Mouse (Mus musculus): ENCODE measurements at regions not wholly inside any gene's neighbourhood (a gene's known extent, or its start where the extent isn't known, plus 50 kb on each side); places are given as distances from the start of the nearest gene placed in this dataset.

DNA sequence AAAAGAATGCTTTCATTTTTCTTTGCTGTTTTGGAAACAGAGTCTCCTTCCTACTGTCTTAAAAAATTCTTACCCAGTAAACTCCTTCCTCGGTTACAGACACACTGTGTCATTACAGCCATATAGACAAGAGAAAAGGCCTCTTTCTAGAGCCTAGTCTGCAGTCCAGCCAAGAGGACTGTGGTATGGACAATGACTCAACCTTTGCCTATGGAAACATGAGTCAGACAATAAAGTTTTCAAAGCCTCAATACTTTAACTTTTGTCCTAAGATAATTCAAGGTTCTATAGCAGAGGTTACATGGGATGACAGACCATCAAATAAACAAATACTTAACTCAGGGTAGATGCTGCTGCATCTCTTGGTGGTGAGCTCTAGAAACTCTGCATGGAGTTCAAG lies 339.4 kb upstream of the Sox9 start:
- no peak for TF ChIP-seq POLR2A (IDR thresholded peaks at IDR 0.05; ENCODE audit: insufficient read depth, low read depth, low read length)
- TF ChIP-seq CTCF (IDR thresholded peaks at IDR 0.05; ENCODE audit: insufficient read depth, low read depth, low read length), result no peak
- 81% methylated on average over 1 of the region's 1 CpGs for WGBS
- H3K27ac ChIP-seq (ENCODE audit: insufficient read depth, low read depth, low read length), result no peak overlapping the region
- H3K4me1 ChIP-seq (ENCODE audit: control insufficient read depth, insufficient read depth, low read length), result no peaks in the 10 kb centered on the region
- no peak overlapping the region for H3K4me3 ChIP-seq (ENCODE audit: insufficient read depth, low read depth, low read length)

DNA sequence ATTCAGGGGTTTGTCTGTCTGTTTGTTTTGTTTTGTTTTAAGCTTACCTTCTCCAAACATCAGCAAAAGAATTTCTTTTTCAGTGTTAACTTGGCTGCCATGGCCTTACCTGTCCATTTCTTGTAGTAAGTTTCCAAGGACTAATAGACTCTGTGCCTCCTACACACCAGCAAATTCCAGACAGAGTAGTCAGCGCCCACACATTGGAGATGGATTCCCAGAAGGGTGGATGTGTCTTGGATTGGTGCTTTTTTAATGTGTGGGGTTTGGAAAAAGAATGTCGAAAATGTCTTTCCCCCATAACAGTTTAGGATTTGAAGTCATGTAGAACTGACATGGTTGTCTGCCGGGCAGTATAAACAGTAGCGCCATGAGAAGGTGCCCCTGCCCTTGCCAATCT lies 338.1 kb upstream of the Sox9 start:
- Histone ChIP-seq H3K4me3 (ENCODE audit: insufficient read depth, low read depth, low read length) (no peak overlapping the region), H3K27ac (ENCODE audit: insufficient read depth, low read depth, low read length) (no peak overlapping the region), H3K4me1 (ENCODE audit: control insufficient read depth, insufficient read depth, low read length) (no peaks in the 10 kb centered on the region)
- TF ChIP-seq CTCF (IDR thresholded peaks at IDR 0.05; ENCODE audit: insufficient read depth, low read depth, low read length), result no peak
- no peak for TF ChIP-seq POLR2A (IDR thresholded peaks at IDR 0.05; ENCODE audit: insufficient read depth, low read depth, low read length)
- 91% methylated on average over 4 of the region's 4 CpGs for WGBS

DNA sequence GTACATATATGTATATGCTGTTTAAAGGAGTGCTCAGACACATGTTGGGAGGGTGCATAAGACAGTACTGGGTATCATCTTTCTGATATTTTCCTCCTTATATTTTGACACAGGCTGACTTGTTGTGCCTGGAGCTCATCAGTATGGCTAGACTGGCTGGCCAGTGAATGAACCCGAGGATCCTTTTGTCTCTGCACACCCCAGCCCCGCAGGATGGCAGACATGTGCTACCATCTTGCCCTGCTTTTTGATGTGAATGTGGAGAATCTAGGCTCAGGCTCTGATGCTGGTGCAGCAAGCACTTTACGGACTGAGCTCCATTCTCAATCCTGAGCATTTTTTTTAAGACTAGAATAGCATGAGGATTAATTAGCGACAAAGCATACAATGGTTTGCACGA lies 332.4 kb upstream of the Sox9 start:
- TF ChIP-seq CTCF (IDR thresholded peaks at IDR 0.05; ENCODE audit: insufficient read depth, low read depth, low read length), result no peak
- TF ChIP-seq POLR2A (IDR thresholded peaks at IDR 0.05; ENCODE audit: insufficient read depth, low read depth, low read length), result no peak
- 20% methylated on average over 5 of the region's 5 CpGs for WGBS
- Histone ChIP-seq H3K4me1 (ENCODE audit: control insufficient read depth, insufficient read depth, low read length) (no peaks in the 10 kb centered on the region), H3K4me3 (ENCODE audit: insufficient read depth, low read depth, low read length) (no peak overlapping the region), H3K27ac (ENCODE audit: insufficient read depth, low read depth, low read length) (no peak overlapping the region)

DNA sequence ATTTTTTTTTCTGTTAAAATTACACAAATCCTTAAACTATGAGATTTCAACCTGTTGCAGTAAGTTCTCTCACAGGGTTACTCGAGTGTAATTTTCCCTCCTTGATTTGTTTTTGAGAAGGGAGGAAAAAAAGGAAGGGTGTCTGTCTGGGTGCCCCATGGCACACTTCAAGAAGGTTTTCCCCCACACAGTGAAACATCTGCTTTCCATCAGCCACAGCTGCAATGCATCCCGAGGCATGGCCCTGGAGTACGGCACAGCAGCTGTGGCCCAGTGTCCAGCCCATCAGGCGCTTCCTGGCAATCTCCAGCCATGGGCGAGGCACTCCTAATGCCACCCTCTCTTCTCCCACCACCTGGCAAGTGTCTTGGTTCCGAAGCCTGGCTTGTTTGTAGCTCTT lies 331.8 kb upstream of the Sox9 start:
- Histone ChIP-seq H3K4me1 (ENCODE audit: control insufficient read depth, insufficient read depth, low read length) (no peaks in the 10 kb centered on the region), H3K27ac (ENCODE audit: insufficient read depth, low read depth, low read length) (no peak overlapping the region), H3K4me3 (ENCODE audit: insufficient read depth, low read depth, low read length) (no peak overlapping the region)
- TF ChIP-seq POLR2A (IDR thresholded peaks at IDR 0.05; ENCODE audit: insufficient read depth, low read depth, low read length), result no peak
- no peak for TF ChIP-seq CTCF (IDR thresholded peaks at IDR 0.05; ENCODE audit: insufficient read depth, low read depth, low read length)
- WGBS, result 78% methylated on average over 6 of the region's 6 CpGs

DNA sequence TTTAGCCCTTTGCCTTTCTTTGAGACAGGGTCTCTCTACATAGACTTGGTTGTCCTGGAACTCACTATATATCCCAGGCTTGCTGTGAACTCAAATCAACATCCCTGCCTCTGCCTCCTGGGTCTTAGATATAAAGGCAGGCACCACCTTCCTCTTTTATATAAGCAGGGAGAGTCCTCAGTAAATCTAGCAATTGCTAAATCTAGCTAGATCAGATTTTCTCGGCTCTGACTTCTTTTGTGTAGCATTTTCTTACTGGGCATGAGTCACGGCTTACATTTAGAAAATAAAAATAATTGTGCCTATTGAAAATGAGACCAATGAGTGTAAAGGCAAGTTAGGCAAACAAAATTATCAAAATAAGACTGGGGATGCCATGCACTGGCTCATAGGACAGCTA lies 323.9 kb upstream of the Sox9 start:
- 37% methylated on average over 2 of the region's 2 CpGs for WGBS
- TF ChIP-seq POLR2A (IDR thresholded peaks at IDR 0.05; ENCODE audit: insufficient read depth, low read depth, low read length), result no peak
- no peak for TF ChIP-seq CTCF (IDR thresholded peaks at IDR 0.05; ENCODE audit: insufficient read depth, low read depth, low read length)
- Histone ChIP-seq H3K27ac (ENCODE audit: insufficient read depth, low read depth, low read length) (no peak overlapping the region), H3K4me3 (ENCODE audit: insufficient read depth, low read depth, low read length) (no peak overlapping the region), H3K4me1 (ENCODE audit: control insufficient read depth, insufficient read depth, low read length) (no peaks in the 10 kb centered on the region)

DNA sequence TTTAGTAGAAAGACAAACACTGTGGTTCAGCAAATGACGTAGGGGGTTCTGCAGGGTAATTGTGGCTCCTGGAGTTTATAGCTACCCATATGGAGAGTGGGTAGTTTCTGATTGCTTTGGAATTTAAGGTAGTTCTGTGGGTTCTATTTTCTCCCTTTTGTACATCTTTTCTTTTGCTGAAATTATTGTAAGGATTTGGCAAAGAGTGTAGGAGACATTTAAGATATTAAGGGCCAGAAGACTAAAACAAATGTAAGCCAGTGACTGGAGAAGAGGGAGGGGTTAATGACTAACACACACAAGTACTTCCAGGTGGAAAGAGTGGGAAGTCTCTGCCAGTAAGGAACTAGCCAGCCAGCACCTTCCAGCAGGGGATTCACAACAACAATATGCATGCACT lies 318.9 kb upstream of the Sox9 start:
- no peaks in the 10 kb centered on the region for H3K4me1 ChIP-seq (ENCODE audit: control insufficient read depth, insufficient read depth, low read length)
- H3K27ac ChIP-seq (ENCODE audit: insufficient read depth, low read depth, low read length), result no peak overlapping the region
- WGBS, result 87% methylated on average over 1 of the region's 1 CpGs
- TF ChIP-seq POLR2A (IDR thresholded peaks at IDR 0.05; ENCODE audit: insufficient read depth, low read depth, low read length) (no peak), CTCF (IDR thresholded peaks at IDR 0.05; ENCODE audit: insufficient read depth, low read depth, low read length) (no peak)
- no peak overlapping the region for H3K4me3 ChIP-seq (ENCODE audit: insufficient read depth, low read depth, low read length)

DNA sequence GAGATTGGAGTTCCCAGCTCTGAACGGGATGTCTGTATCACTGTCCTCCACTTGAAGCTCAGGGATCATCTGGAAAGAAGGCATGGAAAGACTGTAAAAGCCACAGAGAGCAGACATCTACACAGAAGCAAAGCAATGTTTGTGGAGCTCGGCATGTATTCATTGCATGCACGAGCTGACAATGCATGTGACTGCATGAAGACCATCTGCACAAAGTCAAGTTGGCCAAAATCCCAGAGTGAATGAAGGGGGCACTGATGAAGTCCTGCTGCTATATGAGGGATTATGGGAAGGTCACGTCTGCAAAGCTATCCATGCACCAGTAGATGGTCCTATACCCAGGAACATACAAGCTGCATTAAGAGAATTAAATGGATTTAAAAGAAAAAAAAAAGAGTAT lies 317.6 kb upstream of the Sox9 start:
- H3K4me3 ChIP-seq (ENCODE audit: insufficient read depth, low read depth, low read length), result no peak overlapping the region
- WGBS, result 67% methylated on average over 4 of the region's 4 CpGs
- H3K4me1 ChIP-seq (ENCODE audit: control insufficient read depth, insufficient read depth, low read length), result no peaks in the 10 kb centered on the region
- TF ChIP-seq CTCF (IDR thresholded peaks at IDR 0.05; ENCODE audit: insufficient read depth, low read depth, low read length) (no peak), POLR2A (IDR thresholded peaks at IDR 0.05; ENCODE audit: insufficient read depth, low read depth, low read length) (no peak)
- no peak overlapping the region for H3K27ac ChIP-seq (ENCODE audit: insufficient read depth, low read depth, low read length)

DNA sequence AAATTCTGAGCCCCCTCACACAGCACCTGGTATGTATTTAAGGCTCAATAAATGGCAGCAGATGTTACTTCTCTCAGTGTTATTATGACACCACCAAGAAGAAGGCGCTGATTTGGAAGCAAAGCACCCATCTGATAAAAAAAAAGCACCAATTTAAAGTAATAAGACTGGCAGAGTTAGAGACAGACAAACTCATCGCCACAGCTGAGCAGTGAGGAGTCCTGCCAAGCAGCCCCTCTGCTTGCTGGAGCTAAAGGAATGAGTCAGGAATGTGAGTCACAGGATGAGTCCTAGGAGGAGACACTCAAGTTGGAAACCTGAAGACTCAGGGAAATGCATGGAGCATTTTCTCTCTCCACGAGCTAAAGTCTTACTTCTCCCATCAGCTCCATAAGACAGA lies 311.7 kb upstream of the Sox9 start:
- Histone ChIP-seq H3K4me1 (ENCODE audit: control insufficient read depth, insufficient read depth, low read length) (peaks cover 3% of the 10 kb centered on the region), H3K4me3 (ENCODE audit: insufficient read depth, low read depth, low read length) (no peak overlapping the region), H3K27ac (ENCODE audit: insufficient read depth, low read depth, low read length) (no peak overlapping the region)
- 29% methylated on average over 3 of the region's 3 CpGs for WGBS
- TF ChIP-seq CTCF (IDR thresholded peaks at IDR 0.05; ENCODE audit: insufficient read depth, low read depth, low read length) (no peak), POLR2A (IDR thresholded peaks at IDR 0.05; ENCODE audit: insufficient read depth, low read depth, low read length) (no peak)

DNA sequence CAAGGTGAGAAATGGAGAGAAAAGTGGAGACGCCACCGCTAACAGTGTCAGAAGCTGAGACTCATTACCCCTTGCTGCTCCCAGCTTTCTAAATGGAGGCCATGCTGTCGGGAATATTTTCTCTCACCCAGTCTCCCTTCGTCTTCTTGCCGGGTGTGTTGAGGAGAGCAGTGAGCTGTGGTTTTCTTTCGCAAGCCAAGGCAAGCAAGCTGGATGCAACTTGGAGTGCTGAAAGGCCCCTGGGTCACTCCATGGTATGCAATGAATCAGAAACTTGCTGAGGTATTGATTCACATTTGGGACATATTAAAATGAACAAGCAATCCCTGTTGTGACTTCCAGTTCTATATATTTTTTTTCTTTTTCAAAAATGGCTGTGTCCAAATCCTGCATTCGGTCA lies 308.8 kb upstream of the Sox9 start:
- Histone ChIP-seq H3K27ac (ENCODE audit: insufficient read depth, low read depth, low read length) (no peak overlapping the region), H3K4me3 (ENCODE audit: insufficient read depth, low read depth, low read length) (no peak overlapping the region), H3K4me1 (ENCODE audit: control insufficient read depth, insufficient read depth, low read length) (peaks cover 3% of the 10 kb centered on the region)
- no peak for TF ChIP-seq CTCF (IDR thresholded peaks at IDR 0.05; ENCODE audit: insufficient read depth, low read depth, low read length)
- TF ChIP-seq POLR2A (IDR thresholded peaks at IDR 0.05; ENCODE audit: insufficient read depth, low read depth, low read length), result no peak
- WGBS, result 89% methylated on average over 7 of the region's 7 CpGs

DNA sequence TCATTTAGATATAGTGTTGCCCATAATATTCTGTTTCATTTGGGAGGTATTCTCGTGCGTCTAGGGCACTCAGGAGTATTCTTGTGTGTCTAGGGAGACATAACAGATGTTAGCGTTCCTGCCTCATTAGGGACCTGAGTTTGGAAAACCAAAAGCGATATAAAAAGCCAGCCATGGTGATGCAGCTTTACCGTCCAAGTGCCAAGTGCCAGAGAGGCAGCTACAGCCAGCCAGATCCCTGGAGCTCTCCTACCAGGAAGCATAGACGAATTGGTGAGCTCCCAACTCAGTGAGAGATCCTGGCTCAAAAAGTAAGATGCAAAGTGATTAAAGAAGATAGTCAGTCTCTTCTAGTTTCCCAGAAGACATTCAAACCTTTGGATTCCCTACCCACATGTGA lies 308.3 kb upstream of the Sox9 start:
- WGBS, result 74% methylated on average over 6 of the region's 6 CpGs
- H3K4me1 ChIP-seq (ENCODE audit: control insufficient read depth, insufficient read depth, low read length), result peaks cover 3% of the 10 kb centered on the region
- TF ChIP-seq POLR2A (IDR thresholded peaks at IDR 0.05; ENCODE audit: insufficient read depth, low read depth, low read length) (no peak), CTCF (IDR thresholded peaks at IDR 0.05; ENCODE audit: insufficient read depth, low read depth, low read length) (no peak)
- H3K27ac ChIP-seq (ENCODE audit: insufficient read depth, low read depth, low read length), result no peak overlapping the region
- no peak overlapping the region for H3K4me3 ChIP-seq (ENCODE audit: insufficient read depth, low read depth, low read length)
